Mouse (Mus musculus) T-cell, adult 2 months (primary cell): ENCODE results near the gene Sgk1.
"Not testable (repeated sequence)": the region's sequence is repeated elsewhere in the genome, so short reads cannot be mapped to it uniquely, and the experiment has no call there.

Source experiments
- DNase-seq: peaks from one replicate; pipeline ENCODE4 v3.0.0; 2022; ENCODE audit warnings: low spot score

Sgk1 gene

DNA sequence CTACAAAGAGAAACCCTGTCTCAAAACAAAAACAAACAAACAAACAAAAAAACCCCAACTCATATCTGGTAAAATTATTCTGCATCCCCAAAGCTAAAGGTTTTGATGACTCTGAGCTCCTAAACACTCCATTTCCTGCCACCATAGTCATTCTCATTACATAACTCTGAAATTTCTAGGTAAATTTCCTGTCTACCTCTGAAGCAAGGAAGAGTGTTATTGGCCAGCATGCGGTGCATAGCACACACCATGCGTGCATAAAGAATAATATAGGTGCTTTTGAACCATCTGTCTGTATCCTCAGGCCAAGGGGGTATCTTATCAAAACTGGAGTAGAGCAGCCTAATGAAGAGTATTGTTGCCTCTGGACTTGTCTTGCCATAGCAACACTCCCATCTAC, 13.8 kb upstream of the Sgk1 start:
- DNase-seq = no peak

- DNase-seq = no peak
Observed at GRCm38 (mm10) chr10:21868623-21869022, 13.4 kb upstream of the Sgk1 start.

DNA sequence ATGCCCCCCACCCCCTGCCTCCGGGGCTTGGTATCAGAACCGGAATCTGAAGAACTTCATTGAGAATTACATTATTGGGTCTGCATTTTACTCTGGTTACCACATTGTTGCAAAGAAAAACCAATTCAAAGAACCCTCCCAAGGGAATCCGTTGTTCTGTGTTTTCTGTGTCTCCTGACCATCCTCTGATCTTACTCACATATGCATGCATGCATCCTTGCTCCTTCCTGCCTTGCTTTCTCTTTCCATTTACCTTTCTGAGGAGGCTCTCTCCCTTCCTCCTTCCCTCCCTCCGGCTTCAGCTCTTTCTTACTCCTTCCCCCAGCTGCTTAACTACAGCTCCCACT, 174 bp upstream of the Sgk1 start:
- no peak for DNase-seq

DNA sequence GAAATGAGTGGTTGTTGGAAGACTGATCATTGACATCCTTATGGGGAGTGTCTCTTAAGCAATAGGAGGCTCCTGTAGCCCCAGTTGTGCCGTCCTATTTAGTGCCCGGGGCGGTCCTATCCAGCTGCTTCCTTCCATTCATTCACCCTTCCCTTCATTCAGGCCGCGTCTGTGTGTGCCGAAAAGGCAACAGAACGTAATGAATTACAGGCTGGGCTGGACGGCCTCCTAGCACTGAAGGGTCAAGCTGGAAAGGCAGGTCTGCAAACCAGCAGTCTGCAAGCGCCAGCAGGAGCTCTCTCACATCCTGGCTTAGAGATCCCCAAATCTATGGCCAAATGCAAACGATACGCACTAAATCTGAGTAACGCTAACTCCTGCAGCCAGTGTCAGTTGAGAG, 1.6 kb downstream of the Sgk1 start:
- no peak for DNase-seq

- no peak for DNase-seq
Observed at GRCm38 (mm10) chr10:21884534-21884933, 2.5 kb downstream of the Sgk1 start.

DNA sequence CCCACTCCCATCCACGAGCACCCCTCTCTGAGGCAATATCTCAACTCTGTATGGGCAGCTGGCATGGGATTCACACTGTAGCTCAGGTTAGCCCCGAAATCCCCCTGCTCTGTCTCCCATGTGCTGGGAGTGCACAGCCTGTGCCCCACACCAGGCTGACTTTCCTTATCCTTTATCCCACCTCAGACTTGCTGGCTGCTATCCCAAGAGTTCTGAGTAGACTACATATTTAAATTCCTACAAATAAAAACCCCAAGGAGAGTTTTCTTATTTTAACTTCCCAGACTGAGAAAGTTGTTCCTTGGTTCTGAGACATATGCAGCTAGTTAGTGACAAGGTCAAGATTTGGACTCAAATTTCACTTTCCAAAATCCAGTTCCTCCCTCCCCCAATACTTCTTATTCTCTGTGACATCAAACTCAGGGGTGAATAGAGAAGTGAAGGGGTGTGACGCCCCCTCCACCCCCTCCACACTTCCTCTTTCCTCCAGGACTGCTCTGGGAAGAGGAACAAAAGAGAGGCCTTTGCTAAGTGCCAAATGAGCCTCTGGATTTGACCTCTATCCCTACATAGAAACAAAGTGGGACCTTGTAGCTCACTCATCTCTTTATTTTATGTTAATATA, 7.3 kb downstream of the Sgk1 start:
- no peak for DNase-seq

DNA sequence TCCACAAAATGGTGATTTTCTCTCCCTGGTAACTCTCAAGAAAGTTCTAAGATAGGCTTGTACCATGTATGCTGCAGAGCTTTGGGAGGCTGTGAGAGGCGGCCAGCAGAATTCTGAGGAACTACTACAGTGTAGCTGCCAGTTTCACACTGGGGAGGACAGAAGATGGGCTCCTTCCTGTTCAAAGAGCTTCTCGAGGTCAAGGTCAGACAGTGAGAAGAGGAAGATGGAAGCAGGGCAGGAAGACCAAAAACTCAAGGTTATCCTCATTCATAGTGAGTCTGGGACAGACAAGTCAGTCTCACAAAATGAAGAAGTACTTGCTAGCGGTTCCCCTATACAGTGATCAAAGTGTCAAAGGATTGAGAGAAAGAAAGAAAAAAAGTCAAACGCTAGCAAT, 8.3 kb downstream of the Sgk1 start:
- DNase-seq = no peak

GRCm38 (mm10) chr10:21891442-21891841, 9.5 kb downstream of the Sgk1 start:
- no peak for DNase-seq

DNA sequence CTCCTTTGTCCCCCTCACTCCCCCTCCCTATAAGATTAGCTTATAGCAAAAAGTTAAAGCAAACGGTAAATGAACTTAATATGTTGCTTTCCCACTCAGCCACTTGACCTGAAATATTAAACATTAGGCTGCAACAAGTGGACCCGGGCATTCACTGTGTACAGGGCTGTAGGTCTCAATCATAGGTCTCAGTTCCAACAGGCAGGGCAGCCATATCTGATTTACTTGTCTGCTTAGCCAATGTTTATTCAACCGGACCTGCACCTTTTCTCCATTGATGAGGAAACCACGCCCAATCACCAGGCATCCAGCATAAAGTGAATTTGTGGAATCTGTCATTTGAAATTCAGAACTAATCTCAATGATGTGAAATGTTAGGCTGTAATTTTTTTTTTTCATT, 10.1 kb downstream of the Sgk1 start:
- DNase-seq = no peak

- DNase-seq = no peak
Observed at GRCm38 (mm10) chr10:21898417-21898816, 16.4 kb downstream of the Sgk1 start.

- DNase-seq = not testable (repeated sequence)
Observed at GRCm38 (mm10) chr10:21898851-21899250, 16.9 kb downstream of the Sgk1 start.

GRCm38 (mm10) chr10:21899397-21899796, 17.4 kb downstream of the Sgk1 start:
- no peak for DNase-seq

- peak; percentile 16 for DNase-seq
Observed at GRCm38 (mm10) chr10:21902152-21903140, 20.5 kb downstream of the Sgk1 start.

DNA sequence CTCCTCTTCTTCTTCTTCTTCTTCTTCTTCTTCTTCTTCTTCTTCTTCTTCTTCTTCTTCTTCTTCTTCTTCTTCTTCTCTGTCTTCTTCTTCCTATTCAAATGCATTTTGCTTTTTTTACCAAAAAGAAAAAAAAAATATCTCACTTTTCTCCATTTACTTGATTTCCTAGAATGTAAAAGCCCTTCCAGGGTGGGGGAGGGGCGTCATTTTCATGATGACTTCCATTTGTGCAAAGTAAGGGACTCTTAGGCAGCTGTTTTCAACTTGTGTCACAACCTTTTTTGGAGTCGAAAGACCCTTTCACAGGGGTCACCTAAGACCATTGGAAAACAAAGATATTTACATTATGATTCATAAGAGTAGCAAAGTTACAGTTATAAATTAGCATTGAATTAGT, 22.2 kb downstream of the Sgk1 start:
- no peak for DNase-seq

GRCm38 (mm10) chr10:21905616-21906015, 23.6 kb downstream of the Sgk1 start:
- peak; percentile 88 for DNase-seq

DNA sequence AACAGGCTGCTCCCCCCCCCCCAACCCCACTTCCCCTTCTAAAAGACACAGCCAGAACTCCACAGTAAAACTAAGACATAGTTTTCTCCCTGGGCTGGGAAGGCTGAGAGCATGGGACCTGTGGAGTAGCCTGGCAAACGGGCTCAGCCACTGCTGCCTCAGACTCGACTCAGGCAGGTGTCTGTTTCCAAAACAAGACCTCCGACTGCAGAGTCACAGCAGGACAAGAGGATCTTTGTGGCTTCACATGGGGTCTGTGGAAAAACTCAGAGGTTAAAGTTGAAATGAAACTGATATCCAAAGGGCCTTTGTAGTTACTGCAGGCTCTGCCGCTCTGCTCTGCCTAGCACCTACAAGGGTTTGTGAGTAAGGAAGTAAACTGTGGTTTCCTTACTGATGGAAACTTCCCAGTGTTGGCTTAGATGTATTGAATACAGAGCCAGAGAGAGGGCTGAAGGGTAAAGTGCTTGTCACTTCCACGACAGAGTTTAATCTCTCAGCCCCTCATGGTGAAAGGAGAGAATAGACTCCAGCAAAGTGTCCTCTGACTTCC, 25.0 kb downstream of the Sgk1 start:
- DNase-seq = peak; percentile 36

DNA sequence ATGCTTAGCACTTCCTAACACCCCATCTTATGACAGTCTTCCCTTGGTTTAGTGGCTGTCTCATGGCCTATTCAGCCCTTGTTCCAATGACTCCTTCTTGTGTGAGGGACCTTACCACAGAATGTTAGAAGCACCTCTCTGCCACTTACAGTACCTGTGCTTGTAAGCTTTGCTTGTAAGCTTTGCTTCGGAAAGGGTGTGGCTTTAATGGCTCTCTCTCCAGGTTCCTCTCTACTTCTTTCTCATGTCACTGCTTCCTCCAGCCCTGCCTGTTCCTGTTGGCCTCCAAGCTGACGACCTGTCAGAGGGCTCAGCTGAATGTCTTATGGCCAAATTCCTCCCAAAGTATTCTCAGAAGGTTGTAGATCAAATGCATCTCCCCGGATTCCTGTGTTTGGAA, 25.8 kb downstream of the Sgk1 start:
- peak; percentile 25 for DNase-seq

DNA sequence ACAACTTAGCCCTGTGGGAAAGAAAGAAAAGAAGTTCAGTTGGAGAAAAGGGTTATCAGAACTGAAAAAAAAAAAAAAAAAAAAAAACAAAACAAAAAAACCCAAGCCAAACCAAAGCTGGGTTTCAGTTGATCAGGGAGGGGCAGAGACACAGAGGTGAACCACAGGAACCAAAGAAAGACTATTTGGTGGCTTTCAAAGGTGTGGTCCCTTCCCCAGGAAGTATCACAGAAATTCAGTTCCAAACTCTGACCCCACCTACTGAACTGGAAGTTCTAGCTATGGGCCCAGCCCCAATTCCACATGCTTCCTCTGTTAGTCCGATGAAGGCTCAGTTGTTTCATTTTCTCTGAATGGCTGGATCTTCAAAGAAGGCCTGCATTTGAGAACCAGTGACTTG, 26.7 kb downstream of the Sgk1 start:
- peak; percentile 58 for DNase-seq

DNA sequence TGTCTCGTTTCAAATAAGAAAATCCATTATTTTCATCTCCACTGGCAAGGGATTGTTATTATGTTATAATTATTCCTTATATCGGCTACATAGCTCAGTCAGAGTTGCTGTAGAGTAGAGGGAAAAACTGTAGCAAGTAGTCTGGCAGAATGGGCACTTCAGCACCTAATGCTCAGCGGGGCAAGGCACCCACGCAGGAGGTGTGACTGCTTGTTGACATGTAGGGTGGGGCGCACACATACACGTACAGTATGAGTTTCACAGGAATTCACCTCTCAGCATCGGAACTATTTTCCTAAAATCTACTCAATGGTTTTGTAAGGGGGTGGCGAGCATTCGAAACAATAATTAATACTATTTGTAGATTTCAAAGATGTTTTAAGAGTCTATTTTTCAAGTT, 28.4 kb downstream of the Sgk1 start:
- DNase-seq = no peak

- peak; percentile 71 for DNase-seq
Observed at GRCm38 (mm10) chr10:21911303-21911947, 29.4 kb downstream of the Sgk1 start.

DNA sequence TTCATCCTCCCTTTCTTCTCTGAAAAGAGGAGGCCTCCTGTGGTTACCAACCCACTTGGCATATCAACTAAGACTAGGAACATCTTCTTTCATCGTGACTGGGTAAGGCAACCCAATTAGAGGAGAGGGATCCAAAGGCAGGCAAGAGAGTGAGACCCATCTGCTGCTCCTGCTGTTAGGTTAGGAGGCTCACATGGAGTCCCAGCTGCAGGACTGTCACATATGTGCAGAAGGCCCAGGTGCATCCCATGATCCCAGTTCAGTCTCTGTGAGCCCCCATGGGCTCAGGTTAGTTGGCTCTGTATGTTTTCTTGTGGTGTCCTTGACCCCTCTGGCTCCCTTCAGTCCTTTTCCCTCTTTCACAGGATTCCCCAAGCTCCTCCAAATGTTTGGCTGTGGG, 32.8 kb downstream of the Sgk1 start:
- DNase-seq = no peak

GRCm38 (mm10) chr10:21916301-21917071, 34.5 kb downstream of the Sgk1 start:
- no peak for DNase-seq
